Mouse (Mus musculus) cerebellum, postnatal 36 days (tissue): ENCODE results near the gene Myh13.

ENCODE experiments used
- DNase-seq, 2 experiments: peaks; one replicate each; pipeline ENCODE4 v3.0.0; 2021 to 2022; ENCODE audit warnings: mixed read lengths in 2 of 2

Myh13 gene

DNA sequence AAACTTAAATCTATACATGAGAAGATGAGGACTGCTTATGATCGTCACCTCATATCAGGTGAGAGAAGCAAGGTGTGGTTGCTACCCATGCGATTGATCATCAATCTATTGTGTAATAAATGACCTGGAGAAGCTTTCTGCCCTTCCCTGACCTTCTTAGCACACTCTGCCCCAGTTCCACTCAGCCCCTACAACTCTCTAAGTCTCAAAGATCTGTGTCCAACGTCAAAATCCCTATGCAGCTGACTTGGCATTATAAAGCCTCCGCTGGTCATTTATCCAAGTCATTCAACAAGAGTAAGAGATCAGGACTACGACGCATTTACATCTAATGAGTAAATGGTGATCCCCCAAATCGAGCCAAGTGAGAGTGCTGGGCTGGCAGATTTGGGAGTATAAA lies at the start of gene Myh13:
Myh13 (plus strand) TSS at position 301 of the 400 bp plus-strand sequence.
- no peak for DNase-seq

DNA sequence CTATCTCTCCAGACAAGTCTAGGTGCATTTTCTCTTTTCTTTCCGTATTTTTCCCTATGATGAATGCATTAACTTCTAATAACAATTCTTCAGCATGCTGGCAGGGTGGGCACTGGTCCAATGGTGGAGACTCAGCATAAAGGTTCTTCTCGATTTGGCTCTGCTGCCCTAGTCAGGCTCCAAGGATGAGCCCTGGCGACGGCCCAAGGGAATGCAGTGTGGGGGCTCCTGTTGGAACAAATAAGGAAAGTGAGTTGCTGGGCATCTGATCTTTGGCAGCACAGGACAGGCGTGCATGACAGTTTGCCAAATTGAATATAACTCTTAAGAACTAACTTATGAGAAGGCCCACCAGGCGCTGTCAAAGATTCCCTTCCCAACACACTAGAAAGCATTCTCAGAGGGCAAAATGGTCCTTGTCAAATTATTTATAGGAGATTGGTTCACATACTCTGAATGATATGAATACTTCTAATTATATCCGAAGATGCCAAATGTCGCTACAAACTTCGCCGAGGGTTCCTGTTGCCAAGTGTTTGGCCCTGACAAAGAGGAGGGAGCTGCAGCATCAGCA lies 44.8 kb upstream of the Myh13 start, which contains the start of gene Myh8:
Myh8 (plus strand) TSS at position 524 of the 574 bp plus-strand sequence.
- DNase-seq, result peak; percentile 28 to 41

DNA sequence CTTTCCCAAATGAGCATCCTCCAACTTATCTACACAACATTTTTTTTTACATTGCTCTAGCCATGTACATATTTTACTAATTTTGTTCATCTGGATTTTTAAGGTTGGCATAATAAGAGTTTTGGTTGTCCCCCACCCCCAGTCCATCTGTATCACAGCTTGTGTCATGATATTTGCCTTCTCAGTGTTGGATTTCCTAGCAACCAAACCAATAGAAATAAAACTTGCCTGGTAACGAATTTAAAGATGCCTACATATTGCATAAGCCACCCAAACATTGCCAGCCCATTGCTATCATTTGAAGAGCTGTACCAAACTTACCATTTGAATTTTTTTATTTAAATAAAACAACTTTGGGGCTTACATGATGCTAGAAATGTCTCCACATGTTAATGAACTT lies 28.0 kb upstream of the Myh13 start:
- no peak for DNase-seq

DNA sequence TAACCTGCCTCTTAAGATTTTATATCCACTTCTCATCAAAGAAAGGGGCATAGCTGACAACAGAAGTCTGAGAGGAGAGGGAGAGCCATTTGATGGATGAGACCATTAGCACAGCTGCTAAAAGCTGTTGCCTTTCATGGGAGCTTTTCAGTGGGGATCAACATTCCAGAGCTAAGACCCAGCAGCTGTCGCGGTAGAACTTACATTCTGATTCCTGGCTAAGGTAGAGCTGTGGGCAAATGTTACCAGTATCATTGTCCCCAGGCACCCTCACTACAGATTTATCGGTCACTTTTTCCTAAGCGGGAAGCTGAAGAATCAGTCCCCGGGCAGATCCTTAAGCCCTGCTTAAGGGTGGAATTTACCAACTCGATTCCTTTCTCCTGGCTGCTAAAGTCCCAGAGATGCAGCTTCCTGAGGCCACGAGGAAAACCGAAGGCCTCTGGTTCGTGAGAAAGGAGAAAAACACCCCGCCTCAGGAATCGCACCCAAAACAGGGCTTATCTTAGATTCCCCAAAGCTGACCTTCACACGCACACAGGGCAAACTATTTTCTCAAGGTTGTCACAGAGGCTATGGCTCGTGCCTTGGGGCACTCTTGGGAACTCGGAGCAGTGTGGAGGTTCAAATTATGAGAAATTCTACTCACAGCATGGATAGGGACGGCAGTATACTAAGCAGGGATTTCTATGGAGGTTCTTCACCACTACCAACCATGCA lies 7.6 kb upstream of the Myh13 start:
- no peak for DNase-seq

DNA sequence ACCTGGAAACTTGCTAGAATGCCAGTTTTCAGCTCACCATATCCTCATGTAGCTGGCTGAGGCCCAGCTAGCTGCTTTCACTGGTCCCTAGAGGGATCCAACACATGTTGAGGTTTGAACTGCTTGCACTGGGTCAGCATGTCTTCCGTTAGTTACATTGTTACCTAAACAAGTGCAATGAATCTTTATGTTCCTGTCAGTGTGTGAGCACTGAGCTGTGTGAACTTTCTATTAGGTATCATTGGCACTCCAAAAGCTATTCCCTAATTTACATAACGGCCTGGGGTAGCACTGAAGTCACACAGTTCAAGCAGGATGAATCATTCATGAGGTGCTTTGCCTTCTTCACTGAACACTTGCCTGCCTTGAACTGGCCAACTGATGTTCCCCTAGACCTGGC lies 5.1 kb downstream of the Myh13 start:
- no peak for DNase-seq

DNA sequence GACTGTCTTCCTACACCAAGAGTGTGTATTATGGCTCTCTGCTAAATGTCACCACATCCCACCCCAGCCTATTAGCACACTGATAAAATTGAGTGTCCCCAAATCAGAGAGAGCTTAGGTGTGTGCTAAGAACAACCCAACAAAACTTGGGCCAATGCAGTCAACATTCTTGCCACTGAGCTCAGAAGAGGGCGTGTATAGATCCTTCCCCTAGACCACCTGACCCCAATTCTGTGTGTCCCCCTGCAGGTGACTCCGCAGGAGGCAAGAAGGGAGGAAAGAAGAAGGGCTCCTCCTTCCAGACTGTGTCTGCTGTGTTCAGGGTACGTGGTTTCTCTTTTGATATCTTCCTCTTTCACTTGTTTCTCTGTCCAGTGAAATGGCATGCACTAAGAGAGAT lies 23.1 kb downstream of the Myh13 start:
- DNase-seq, result no peak

DNA sequence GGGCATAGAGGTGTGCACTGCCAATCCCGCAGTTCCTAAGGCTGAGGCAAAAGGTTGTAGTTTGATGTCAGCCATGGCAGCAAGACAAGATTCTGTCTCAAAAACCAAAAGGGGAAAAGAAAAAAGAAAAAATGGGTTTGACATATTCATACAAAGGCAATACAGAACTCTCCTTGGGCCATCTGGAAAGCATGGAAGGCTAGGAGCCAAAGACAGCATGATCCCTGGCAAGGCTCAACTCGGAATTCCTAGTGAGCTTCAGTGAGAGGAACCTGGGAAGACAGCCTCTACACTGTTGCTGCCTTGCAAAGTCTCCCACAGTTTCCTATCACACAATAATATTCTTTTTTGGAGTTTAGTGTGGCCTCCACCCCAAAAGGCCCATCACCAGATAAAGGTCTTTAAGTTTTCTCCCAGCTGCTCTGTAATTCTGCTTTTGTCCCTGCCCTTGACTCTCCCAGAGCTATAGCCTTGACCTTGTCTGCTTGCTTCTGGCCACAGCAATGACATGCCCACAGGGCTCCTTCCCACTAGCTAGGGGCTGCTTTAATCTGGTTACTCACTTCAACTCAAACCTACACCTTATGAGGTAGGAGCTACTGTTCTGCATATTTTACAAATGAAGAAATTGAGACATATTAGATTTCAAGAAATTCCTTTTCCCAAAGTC lies 23.9 kb downstream of the Myh13 start:
- DNase-seq, result peak; percentile 66 to 68

DNA sequence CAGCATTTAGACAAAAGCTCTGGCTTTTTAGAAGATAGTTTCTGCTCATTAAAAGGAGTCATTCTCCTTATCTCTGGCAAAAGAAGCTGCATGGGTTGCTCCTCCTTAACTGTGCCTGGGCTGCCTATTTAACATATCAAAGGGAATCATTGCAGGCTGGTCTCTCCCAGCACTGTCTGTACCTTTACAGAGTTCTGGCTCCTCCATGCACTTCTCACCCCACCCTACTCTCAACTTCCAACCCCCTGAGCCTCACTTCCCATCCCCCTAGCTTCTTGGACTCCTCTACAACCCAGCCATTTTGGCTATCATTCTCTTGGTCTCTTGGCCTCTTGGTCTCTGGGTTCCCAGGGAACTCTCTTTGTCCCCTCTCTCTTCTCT lies 24.4 kb downstream of the Myh13 start:
- DNase-seq, result no peak

DNA sequence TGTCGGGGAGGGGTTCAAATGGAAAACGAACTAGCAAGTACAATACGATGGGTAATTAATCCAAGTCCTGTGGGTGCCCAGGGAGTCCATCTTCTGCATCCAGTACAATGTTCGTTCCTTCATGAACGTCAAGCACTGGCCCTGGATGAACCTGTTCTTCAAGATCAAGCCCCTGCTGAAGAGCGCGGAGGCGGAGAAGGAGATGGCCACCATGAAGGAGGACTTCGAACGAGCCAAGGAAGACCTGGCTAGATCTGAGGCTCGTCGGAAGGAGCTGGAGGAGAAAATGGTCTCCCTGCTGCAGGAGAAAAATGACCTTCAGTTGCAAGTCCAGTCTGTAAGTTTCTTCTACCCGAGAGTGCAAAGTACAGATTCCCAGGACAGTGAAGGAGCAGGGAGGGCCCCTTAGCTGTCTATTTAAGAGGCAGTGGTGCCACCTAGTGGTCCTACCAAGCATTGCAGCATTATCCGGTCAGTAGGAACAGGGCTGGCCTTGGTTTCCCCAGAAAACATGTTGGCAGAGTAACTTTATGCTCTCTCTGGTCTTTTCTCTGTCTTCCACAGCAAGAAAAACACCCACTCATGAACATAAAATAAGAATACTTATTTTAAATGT lies 28.8 kb downstream of the Myh13 start:
- peak; percentile 79 to 82 for DNase-seq

DNA sequence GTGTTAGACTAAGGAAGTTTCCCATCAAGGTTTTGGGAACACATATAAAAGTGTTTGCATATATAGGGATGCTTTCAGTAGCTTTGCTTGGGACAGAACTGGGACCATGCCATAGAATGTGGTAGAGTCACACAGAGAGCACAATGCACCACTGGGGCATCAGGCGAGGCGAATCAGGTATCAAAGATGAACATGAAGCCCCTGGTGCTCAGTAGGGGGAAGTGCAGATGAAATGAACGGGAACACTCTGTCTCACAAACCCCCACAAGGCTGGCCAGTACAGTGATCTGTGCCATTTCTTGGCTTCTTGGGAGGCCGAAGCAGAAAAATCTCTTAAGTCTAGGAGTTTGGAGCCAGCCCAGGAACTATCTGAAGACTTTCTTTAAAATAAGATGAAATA lies 31.6 kb downstream of the Myh13 start:
- no peak for DNase-seq

DNA sequence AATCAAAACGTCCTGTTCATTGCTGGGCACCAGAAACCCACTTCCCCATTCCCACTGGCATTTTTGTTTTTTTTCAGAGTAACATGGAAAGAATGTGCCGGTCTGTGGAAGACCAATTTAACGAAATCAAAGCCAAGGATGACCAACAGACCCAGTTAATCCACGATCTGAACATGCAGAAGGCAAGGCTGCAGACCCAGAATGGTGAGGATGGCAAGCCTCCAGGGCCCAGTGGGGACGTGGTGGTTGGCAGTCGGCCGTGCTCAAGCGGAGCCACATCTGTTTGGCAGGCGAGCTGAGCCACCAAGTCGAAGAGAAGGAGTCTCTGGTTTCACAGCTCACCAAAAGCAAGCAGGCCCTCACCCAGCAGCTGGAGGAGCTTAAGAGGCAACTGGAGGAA lies 36.6 kb downstream of the Myh13 start:
- DNase-seq, result no peak

DNA sequence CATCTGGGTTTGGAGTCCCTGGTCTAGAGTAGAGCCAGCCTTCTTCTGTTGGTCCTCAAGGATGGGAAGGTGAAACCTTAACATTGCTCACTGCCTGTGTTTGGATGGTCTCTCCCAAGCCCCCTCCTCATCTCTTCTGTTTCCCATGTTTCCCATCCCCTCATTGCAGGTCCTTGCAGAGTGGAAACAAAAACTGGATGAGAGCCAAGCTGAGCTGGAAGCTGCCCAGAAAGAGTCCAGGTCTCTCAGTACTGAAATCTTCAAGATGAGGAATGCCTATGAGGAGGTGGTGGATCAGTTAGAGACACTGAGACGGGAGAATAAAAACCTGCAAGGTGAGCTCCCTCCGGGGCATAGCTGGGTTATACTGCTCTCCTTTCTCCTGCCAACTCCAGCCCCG lies 40.8 kb downstream of the Myh13 start:
- DNase-seq, result no peak

DNA sequence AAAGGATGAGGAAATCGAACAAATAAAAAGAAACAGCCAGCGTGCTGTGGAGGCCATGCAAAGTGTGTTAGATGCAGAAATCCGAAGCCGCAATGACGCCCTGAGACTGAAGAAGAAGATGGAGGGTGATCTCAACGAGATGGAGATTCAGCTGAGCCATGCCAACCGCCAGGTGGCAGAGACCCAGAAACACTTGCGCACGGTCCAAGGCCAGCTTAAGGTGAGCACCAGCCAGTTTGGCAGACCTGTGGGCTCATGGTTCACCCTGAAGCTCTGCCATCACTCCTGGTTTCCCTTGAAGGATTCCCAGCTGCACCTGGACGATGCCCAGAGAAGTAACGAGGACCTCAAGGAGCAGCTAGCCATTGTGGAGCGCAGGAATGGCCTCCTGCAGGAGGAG lies 43.1 kb downstream of the Myh13 start:
- DNase-seq, result peak; percentile 66 to 73

DNA sequence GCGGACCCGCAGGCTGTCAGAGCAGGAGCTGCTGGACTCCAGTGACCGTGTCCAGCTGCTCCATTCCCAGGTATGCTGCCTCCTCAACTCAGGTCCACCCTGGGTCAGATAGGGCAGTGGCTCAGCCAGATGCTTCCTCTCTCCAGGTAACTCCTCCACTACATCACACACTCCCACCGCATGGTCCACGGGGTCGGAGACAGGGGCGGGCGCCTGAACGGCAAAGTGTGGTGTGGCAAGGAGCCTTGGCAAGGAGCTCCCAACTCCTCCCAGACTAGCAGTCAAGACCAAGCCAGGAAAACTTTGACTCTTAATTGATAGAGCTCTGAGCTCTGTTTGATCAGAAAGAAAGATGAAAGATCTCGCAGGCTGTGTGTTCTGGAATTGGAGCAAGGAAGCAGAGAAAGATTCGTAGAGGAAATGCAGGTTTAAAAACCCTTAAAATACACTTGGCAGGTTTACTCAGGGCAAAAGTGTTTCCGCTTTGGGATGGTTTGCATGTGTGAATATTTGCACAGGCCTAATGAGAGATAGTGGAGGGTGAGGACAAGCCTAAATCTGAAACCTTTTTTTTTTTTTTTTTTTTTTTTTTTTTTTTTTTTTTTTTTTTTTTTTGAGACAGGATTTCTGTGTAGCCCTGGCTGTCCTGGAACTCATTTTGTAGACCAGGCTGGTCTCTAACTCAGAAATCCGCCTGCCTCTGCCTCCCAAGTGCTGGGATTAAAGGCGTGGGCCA lies 43.7 kb downstream of the Myh13 start:
- DNase-seq, result no peak

DNA sequence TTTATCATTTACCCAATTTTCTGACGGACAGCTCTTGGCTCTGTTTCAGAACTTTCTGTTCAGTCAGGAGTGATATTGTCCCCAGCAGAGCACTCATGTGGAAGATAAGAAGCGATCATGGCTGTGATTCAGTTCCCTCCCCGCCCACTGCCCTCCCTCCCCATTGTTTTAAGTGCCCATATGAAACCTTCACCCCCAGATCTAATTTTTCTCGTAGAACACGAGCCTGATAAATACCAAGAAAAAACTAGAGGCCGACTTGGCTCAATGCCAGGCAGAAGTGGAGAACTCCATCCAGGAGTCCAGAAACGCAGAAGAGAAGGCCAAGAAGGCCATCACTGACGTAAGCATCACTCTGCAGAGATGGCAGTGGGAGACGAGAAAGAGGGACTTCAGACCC lies 45.5 kb downstream of the Myh13 start:
- no peak for DNase-seq

DNA sequence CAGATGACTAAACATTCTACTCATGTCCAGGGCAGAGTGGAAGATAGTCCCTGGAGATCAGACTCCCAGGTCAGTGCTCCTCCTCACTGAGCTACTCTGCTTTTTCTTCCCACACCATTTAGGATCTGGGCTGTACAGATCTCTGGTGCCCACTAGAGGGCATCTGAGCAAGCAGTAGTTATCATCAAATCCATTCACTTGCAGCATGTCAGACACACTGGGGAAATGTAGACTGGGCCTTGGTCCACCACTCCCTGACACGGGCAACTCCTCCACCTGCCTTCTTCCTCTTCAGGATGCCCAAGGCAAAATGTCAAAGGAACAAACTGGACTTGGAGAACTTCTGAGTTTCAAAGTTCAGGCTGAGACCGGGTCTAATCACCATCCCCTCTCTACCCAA lies 51.9 kb downstream of the Myh13 start:
- peak; percentile 29 to 48 for DNase-seq

DNA sequence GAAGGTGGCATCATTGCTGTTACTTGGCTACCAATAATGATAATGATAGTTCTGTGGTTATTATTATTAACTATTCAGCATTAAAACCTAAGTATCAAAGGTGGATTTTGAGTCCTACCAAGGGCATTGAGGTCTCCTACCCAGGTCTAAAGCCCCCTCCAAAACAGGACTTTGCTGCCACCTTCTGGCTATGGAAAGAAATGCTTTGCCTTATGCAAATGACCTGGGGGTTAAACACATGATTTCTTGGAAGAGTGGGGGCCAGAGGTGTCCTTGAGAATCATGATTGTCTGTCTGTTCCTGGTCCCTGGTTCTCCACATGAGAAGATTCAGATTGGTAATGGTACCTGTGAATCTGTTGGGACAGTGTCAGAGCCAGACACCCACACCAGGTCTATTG lies 54.9 kb downstream of the Myh13 start:
- peak in 1 of 2 experiments; percentile 13 for DNase-seq

DNA sequence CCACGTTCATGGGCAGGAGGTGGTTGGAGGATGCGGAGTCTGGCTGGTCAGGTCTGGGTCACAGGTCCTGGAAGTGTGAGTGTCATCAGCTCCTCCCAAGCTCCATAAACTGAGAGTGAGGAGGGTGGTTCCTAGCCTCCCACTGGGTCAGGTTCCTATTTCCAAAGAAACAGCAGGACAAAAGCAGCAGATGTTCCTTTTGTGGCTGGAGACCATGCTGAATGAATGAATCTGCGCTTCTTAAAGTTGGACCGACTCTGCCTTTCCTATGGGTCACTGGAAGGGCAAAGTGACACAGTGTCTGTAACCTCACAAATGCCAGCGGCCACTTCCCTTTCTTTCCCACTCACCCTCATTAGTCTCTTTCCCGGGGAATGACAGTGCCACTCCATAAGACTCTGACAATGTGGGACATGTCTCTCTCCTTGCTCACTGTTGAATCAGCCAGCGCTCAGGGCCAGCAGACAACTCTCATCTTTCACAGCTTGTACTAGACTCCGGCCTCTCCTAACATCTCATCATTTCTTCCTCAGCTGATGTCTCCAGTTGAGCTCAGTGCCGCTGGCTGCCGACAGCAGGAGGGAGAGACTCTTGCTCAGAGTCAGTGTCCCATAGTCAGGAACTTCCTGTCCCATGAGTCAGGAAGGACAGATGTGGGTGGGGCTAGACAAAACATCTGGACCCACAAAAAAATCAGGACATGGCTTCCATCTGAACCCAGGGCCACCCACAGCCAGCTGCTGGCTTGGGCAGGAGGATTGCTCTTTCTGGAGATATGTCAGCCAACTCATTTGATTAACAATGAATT lies 58.4 kb downstream of the Myh13 start:
- no peak for DNase-seq

DNA sequence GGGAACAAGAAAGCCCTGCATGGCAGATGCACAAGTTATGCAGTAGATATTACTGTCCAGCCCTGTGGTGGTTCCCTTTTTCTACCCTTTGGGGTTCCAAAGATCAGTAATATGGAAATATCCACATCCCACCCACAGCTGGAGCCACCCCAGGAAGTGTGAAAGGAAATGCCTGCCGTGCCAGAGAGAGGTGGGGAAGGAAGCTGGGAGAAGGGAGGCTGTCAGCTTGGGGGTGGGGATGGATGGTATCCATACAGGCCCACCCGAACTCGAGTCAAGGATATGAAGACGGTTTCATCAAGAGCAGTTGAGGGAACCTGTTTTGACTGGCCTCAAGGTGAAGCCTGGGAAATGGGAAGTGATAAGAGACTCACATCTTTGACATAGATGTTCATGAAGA lies 60.4 kb downstream of the Myh13 start:
- no peak for DNase-seq

DNA sequence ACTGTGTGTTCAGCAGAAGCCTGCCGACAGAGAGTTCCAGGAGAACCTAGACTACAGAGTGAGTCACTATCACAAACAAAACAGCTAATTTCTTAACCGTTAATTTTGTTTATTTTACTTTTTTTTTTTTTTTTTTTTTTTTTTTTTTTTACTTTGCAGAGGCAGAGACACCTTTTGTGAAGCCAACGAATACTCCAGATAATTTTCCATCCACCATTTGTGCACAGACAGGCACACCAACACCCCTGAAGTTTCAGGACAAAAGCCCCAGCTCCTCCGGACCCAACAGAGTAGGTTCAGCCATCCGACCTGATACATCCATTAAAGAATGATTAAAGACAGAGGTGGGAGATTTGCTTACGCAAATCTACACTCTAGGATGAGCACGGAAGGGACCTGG lies 63.2 kb downstream of the Myh13 start:
- no peak for DNase-seq

DNA sequence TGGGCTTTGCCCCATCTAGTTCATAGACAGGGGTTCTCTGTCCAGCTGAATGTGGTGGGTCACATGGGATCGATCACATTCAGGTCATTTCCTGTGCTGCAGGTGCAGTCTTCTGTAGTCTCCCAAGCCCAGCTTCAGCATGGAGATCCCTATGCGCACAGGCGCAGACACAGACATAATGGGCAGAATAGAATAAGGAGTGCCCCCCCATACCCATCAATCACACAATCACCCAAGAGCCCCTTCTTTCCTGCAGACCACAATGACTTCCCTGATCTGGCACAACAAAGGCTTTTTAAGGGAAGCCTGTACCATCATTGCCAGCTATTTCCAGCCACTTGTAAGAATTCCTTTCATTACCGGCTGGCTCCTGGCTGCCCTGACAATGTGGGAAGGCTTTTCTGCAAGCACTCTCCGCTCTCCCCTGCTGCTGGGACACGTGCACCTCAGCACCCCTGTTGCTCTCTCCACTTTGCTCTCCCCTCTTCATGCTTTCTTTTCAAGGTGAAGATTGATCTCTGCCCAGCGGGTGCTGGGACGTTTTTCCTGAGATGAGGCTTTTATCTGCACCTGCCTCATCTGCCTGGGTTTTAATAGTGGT lies 65.5 kb downstream of the Myh13 start:
- DNase-seq, result no peak
